Mouse (Mus musculus): Measurements from ENCODE around the gene Dld. TPM values are rescaled to one million over a fixed set of nuclear protein-coding genes. Genes with fewer than 3 reads are reported as not detected.

Dld gene
- total and polyA plus RNA-seq, 3 experiments = 61.2 to 109 (median 79.8) TPM

GRCm38 (mm10) chr12:31306075-31306675 is 45.1 kb downstream of the Dld start:
- no peaks in the 10 kb centered on the region for H3K36me3 ChIP-seq (replicated peaks in 1 of 2; ENCODE audit: control insufficient read depth in 1 of 2, insufficient read depth in 1 of 2, low read length in 1 of 2)
- no peak overlapping the region for H3K4me3 ChIP-seq (replicated peaks in 1 of 3; ENCODE audit: low read depth in 2 of 3, low read length in 2 of 3, poor library complexity in 1 of 3)
- H3K4me1 ChIP-seq (ENCODE audit: control insufficient read depth in 1 of 2, insufficient read depth in 2 of 2) = peaks cover 0 to 3% of the 10 kb centered on the region in 2 experiments; a peak in 2 of 4 replicates
- no peak overlapping the region for H3K4me2 ChIP-seq (ENCODE audit: insufficient read depth, low read depth, poor library complexity, severe bottlenecking)
- H3K9me3 ChIP-seq (replicated peaks; ENCODE audit: low read length) = no peaks in the 10 kb centered on the region
- dilution Hi-C loops (cut with MboI; ENCODE audit: extremely low pct_ligation_motif_present, extremely low pct_unique_long_range_greater_than_20kb, low sequenced_read_pairs) (no loop called here), in situ Hi-C loops (cut with MboI; ENCODE audit: low pct_ligation_motif_present, low pct_unique_long_range_greater_than_20kb, low sequenced_read_pairs) (no loop called here)
- DNase-seq (ENCODE audit: extremely low read depth) = no peak
- no peaks in the 10 kb centered on the region for H3K79me2 ChIP-seq (replicated peaks; ENCODE audit: control insufficient read depth, extremely low read depth, insufficient read depth, poor library complexity, severe bottlenecking)
- TF ChIP-seq USF2 (conservative IDR thresholded peaks at IDR 0.05; ENCODE audit: low read depth, low read length) (no peak), MXI1 (IDR thresholded peaks at IDR 0.05; ENCODE audit: low read depth, low read length) (no peak), ZMIZ1 (IDR thresholded peaks at IDR 0.05; ENCODE audit: low read depth, low read length) (no peak), ZKSCAN1 (IDR thresholded peaks at IDR 0.05; ENCODE audit: borderline replicate concordance, low read depth, low read length) (no peak)
- no peak overlapping the region for H3K9ac ChIP-seq (ENCODE audit: insufficient read depth, low read depth)
- H3K27me3 ChIP-seq (replicated peaks) = no peaks in the 10 kb centered on the region
- H3K27ac ChIP-seq (ENCODE audit: insufficient read depth, low read depth) = no peak overlapping the region

GRCm38 (mm10) chr12:31302766-31303511 is 48.3 kb downstream of the Dld start:
- Histone ChIP-seq H3K4me1 (ENCODE audit: control insufficient read depth in 1 of 2, insufficient read depth in 2 of 2) (peaks cover 0 to 3% of the 10 kb centered on the region in 2 experiments; a peak in 2 of 4 replicates), H3K9me3 (replicated peaks; ENCODE audit: low read length) (no peaks in the 10 kb centered on the region), H3K36me3 (replicated peaks in 1 of 2; ENCODE audit: control insufficient read depth in 1 of 2, insufficient read depth in 1 of 2, low read length in 1 of 2) (no peaks in the 10 kb centered on the region), H3K4me2 (ENCODE audit: insufficient read depth, low read depth, poor library complexity, severe bottlenecking) (peak overlapping the region; percentile 23; the same call in 1 of the 2 replicates), H3K27me3 (replicated peaks) (no peaks in the 10 kb centered on the region), H3K4me3 (replicated peaks in 1 of 3; ENCODE audit: low read depth in 2 of 3, low read length in 2 of 3, poor library complexity in 1 of 3) (no peak overlapping the region), H3K27ac (ENCODE audit: insufficient read depth, low read depth) (no peak overlapping the region), H3K79me2 (replicated peaks; ENCODE audit: control insufficient read depth, extremely low read depth, insufficient read depth, poor library complexity, severe bottlenecking) (no peaks in the 10 kb centered on the region), H3K9ac (ENCODE audit: insufficient read depth, low read depth) (no peak overlapping the region)
- in situ Hi-C loops (cut with MboI; ENCODE audit: low pct_ligation_motif_present, low pct_unique_long_range_greater_than_20kb, low sequenced_read_pairs) = no loop called here
- DNase-seq (ENCODE audit: extremely low read depth) = no peak
- dilution Hi-C loops (cut with MboI; ENCODE audit: extremely low pct_ligation_motif_present, extremely low pct_unique_long_range_greater_than_20kb, low sequenced_read_pairs) = no loop called here
- peak; percentile 42; the same call in 1 of the 2 replicates for TF ChIP-seq ZNF384 (IDR thresholded peaks at IDR 0.05; ENCODE audit: low read depth, low read length)
- no peak for TF ChIP-seq JUND (conservative IDR thresholded peaks at IDR 0.05; ENCODE audit: low read depth, low read length)
- TF ChIP-seq TBP (conservative IDR thresholded peaks at IDR 0.05; ENCODE audit: low read depth, low read length) = no peak
- no peak for TF ChIP-seq JUN (IDR thresholded peaks at IDR 0.05; ENCODE audit: insufficient read depth, low read depth, low read length)
- no peak for TF ChIP-seq NELFE (IDR thresholded peaks at IDR 0.05; ENCODE audit: low read depth, low read length)

DNA sequence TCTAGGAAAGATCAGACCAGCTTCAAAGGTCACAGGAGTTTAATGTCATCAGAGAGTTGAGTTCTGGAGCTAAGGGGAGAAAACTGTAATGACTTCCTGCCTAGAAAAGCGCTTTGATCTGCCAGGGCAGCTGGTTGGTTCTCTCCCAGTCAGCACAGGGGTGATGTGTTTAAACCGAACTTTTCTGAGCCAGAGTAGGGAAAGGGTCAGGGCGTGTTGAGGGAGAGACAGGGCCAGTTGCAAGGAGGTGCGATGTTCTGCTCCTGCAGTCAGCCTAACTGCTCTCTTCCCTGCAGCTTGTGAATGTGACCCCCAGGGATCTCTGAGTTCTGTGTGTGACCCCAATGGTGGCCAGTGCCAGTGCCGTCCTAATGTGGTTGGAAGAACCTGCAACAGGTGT is 49.0 kb downstream of the Dld start:
- Histone ChIP-seq H3K9me3 (replicated peaks; ENCODE audit: low read length) (no peaks in the 10 kb centered on the region), H3K36me3 (replicated peaks in 1 of 2; ENCODE audit: control insufficient read depth in 1 of 2, insufficient read depth in 1 of 2, low read length in 1 of 2) (no peaks in the 10 kb centered on the region), H3K4me2 (ENCODE audit: insufficient read depth, low read depth, poor library complexity, severe bottlenecking) (no peak overlapping the region), H3K27ac (ENCODE audit: insufficient read depth, low read depth) (no peak overlapping the region), H3K4me3 (replicated peaks in 1 of 3; ENCODE audit: low read depth in 2 of 3, low read length in 2 of 3, poor library complexity in 1 of 3) (no peak overlapping the region), H3K27me3 (replicated peaks) (no peaks in the 10 kb centered on the region), H3K79me2 (replicated peaks; ENCODE audit: control insufficient read depth, extremely low read depth, insufficient read depth, poor library complexity, severe bottlenecking) (no peaks in the 10 kb centered on the region), H3K4me1 (ENCODE audit: control insufficient read depth in 1 of 2, insufficient read depth in 2 of 2) (peaks cover 0 to 3% of the 10 kb centered on the region in 2 experiments; a peak in 2 of 4 replicates), H3K9ac (ENCODE audit: insufficient read depth, low read depth) (no peak overlapping the region)
- in situ Hi-C loops (cut with MboI; ENCODE audit: low pct_ligation_motif_present, low pct_unique_long_range_greater_than_20kb, low sequenced_read_pairs) = no loop called here
- no peak for TF ChIP-seq CHD1 (IDR thresholded peaks at IDR 0.05; ENCODE audit: low read depth, low read length)
- no peak for TF ChIP-seq POLR2AphosphoS2 (IDR thresholded peaks at IDR 0.05; ENCODE audit: low read depth, low read length)
- no peak for TF ChIP-seq TBP (conservative IDR thresholded peaks at IDR 0.05; ENCODE audit: low read depth, low read length)
- TF ChIP-seq BHLHE40 (IDR thresholded peaks at IDR 0.05; ENCODE audit: low read depth, low read length) = no peak
- TF ChIP-seq JUND (conservative IDR thresholded peaks at IDR 0.05; ENCODE audit: low read depth, low read length) = no peak
- TF ChIP-seq ELF1 (IDR thresholded peaks at IDR 0.05; ENCODE audit: low read depth, low read length) = no peak
- no peak for TF ChIP-seq POLR2A (IDR thresholded peaks at IDR 0.05; ENCODE audit: low read depth, low read length)
- dilution Hi-C loops (cut with MboI; ENCODE audit: extremely low pct_ligation_motif_present, extremely low pct_unique_long_range_greater_than_20kb, low sequenced_read_pairs) = no loop called here
- no peak for DNase-seq (ENCODE audit: extremely low read depth)

Measured in CH12.LX (cell line).